Comparison of ENCODE assay signal across 12 mouse cellular contexts in the genomic region with DNA sequence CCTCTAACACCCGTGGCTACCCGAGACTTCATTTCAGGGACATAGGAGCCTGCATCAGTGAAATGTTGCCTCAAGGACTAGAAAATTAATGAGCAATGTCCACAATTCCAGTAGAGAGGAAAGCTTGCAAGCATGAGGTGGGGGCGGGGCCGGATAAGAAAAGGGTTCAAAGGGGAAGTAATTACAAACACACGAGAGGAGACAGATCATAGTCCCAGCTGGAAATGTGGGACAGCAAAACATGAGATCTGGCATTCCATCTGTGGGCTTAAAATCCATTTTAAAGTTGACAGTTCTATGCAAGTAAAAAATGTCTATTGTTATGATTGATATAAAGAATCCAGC. TPM values are rescaled to one million over a fixed set of nuclear protein-coding genes. Genes with fewer than 3 reads are reported as not detected.
DNase-seq lines count a peak whose midpoint lies in the region; ATAC-seq and TF ChIP-seq lines count a peak whose summit lies in the region.
"Had no signal": no experiment of that assay in that cellular context is flagged by ENCODE, and none has a peak within 500 bp of the region (broad histone marks: within the 10 kb centered on the region; RNA-seq: fewer than 3 reads in every experiment).

No protein-coding gene starts in this region.

- no peak overlapping the region for H3K4me3 ChIP-seq in heart, embryonic 14.5 days (ENCODE audit: control insufficient read depth in 1 of 2, insufficient read depth in 1 of 2, low read depth in 1 of 2, low read length in 2 of 2)
- no peak overlapping the region for H3K4me3 ChIP-seq in stomach, embryonic 16.5 days (replicated peaks; ENCODE audit: low read length)
- H3K4me3 ChIP-seq in stomach, postnatal 0 days (ENCODE audit: low read depth, low read length) = no peak overlapping the region
- H3K4me3 ChIP-seq: liver, embryonic 15.5 days had no signal

- no peaks in the 10 kb centered on the region for H3K27me3 ChIP-seq in heart, embryonic 14.5 days (ENCODE audit: control insufficient read depth, insufficient read depth, low read length)
- H3K27me3 ChIP-seq in stomach, embryonic 16.5 days (ENCODE audit: control insufficient read depth, insufficient read depth, low read length) = no peaks in the 10 kb centered on the region
- H3K27me3 ChIP-seq in stomach, postnatal 0 days (ENCODE audit: control insufficient read depth, insufficient read depth, low read length) = no peaks in the 10 kb centered on the region
- H3K27me3 ChIP-seq: liver, embryonic 15.5 days had no signal

- no peak for TF ChIP-seq CTCF in stomach, postnatal 0 days (IDR thresholded peaks at IDR 0.05; ENCODE audit: low read depth)

- intact Hi-C loops in heart, postnatal 10 days (cut with DNase I) = no loop called here
- intact Hi-C loops in left cerebral cortex, postnatal 4 days (cut with DNase I) = no loop called here

- ATAC-seq in heart, embryonic 14.5 days (ENCODE audit: insufficient number of reproducible peaks, insufficient read depth, low FRiP score, low read depth) = no peak
- no peak for ATAC-seq in stomach, embryonic 16.5 days (ENCODE audit: insufficient read depth, low FRiP score)
- ATAC-seq in stomach, postnatal 0 days (ENCODE audit: low FRiP score, low TSS enrichment) = no peak
- ATAC-seq: hindbrain, postnatal 0 days had no signal

- peak overlapping the region; percentile 6; the same call in 1 of the 2 replicates for H3K4me2 ChIP-seq in heart, embryonic 14.5 days (ENCODE audit: low read length)
- no peak overlapping the region for H3K4me2 ChIP-seq in stomach, embryonic 16.5 days (ENCODE audit: low read depth, low read length)
- H3K4me2 ChIP-seq in stomach, postnatal 0 days (replicated peaks; ENCODE audit: low read depth) = no peak overlapping the region
- H3K4me2 ChIP-seq: liver, embryonic 15.5 days had no signal

- WGBS in heart, embryonic 14.5 days = 63% methylated on average over 5 of the region's 5 CpGs
- WGBS in stomach, embryonic 16.5 days = 53% methylated on average over 5 of the region's 5 CpGs
- 61% methylated on average over 5 of the region's 5 CpGs for WGBS in stomach, postnatal 0 days

- no peaks in the 10 kb centered on the region for H3K36me3 ChIP-seq in heart, embryonic 14.5 days (ENCODE audit: control insufficient read depth, insufficient read depth, low read length)
- H3K36me3 ChIP-seq in stomach, embryonic 16.5 days (ENCODE audit: control insufficient read depth, insufficient read depth, low read length) = no peaks in the 10 kb centered on the region
- H3K36me3 ChIP-seq in stomach, postnatal 0 days (ENCODE audit: control insufficient read depth, insufficient read depth, low read length) = no peaks in the 10 kb centered on the region
- H3K36me3 ChIP-seq: liver, embryonic 15.5 days had no signal

- no peaks in the 10 kb centered on the region; the same call in 1 of the 2 replicates for H3K9me3 ChIP-seq in heart, embryonic 14.5 days (ENCODE audit: control insufficient read depth, low read length)
- H3K9me3 ChIP-seq in stomach, embryonic 16.5 days (replicated peaks; ENCODE audit: control insufficient read depth, low read length) = no peaks in the 10 kb centered on the region
- no peaks in the 10 kb centered on the region for H3K9me3 ChIP-seq in stomach, postnatal 0 days (ENCODE audit: control insufficient read depth, low read length)
- H3K9me3 ChIP-seq: liver, embryonic 15.5 days had no signal

- H3K27ac ChIP-seq in heart, embryonic 14.5 days (replicated peaks in 1 of 2; ENCODE audit: control insufficient read depth in 1 of 2, insufficient read depth in 1 of 2, low read depth in 2 of 2, low read length in 2 of 2) = peak overlapping the region; percentile 81 to 90
- H3K27ac ChIP-seq in stomach, embryonic 16.5 days (ENCODE audit: low read length) = peak overlapping the region; percentile 38; the same call in 1 of the 2 replicates
- no peak overlapping the region for H3K27ac ChIP-seq in stomach, postnatal 0 days (replicated peaks)
- H3K27ac ChIP-seq: liver, embryonic 15.5 days had no signal

- H3K9ac ChIP-seq in heart, embryonic 14.5 days (ENCODE audit: low read length) = no peak overlapping the region
- H3K9ac ChIP-seq in stomach, embryonic 16.5 days (ENCODE audit: low read length) = no peak overlapping the region
- H3K9ac ChIP-seq in stomach, postnatal 0 days (ENCODE audit: low read length) = no peak overlapping the region
- H3K9ac ChIP-seq: liver, embryonic 15.5 days had no signal

- peaks cover 17 to 21% of the 10 kb centered on the region in 2 experiments for H3K4me1 ChIP-seq in heart, embryonic 14.5 days (ENCODE audit: control insufficient read depth in 2 of 2, insufficient read depth in 2 of 2, low read length in 2 of 2)
- peaks cover 15% of the 10 kb centered on the region; the same call in 1 of the 2 replicates for H3K4me1 ChIP-seq in stomach, embryonic 16.5 days (ENCODE audit: control insufficient read depth, insufficient read depth, low read length)
- H3K4me1 ChIP-seq in stomach, postnatal 0 days (replicated peaks; ENCODE audit: control insufficient read depth, insufficient read depth) = no peaks in the 10 kb centered on the region

- DNase-seq in heart, postnatal 10 days = no peak
- DNase-seq in stomach, postnatal 0 days (ENCODE audit: low spot score) = no peak
- peak; percentile 66 for DNase-seq in kidney, postnatal 10 days
- peak; percentile 21 for DNase-seq in yolk sac, embryonic 10.5 days (ENCODE audit: low spot score)
- no peak for DNase-seq in gastrocnemius, adult 18-20 months (ENCODE audit: low spot score)
- no peak for DNase-seq in left cerebral cortex, postnatal 4 days
- DNase-seq: right cerebral cortex, postnatal 4 days; thymus, adult 18-20 months had no signal

- no peak for TF ChIP-seq EP300 in stomach, postnatal 0 days (optimal IDR thresholded peaks at IDR 0.05)

RNA-seq across cellular contexts. Expression of a gene that starts 40.9 kb away (rescaled TPM):
- polyA plus RNA-seq in heart, embryonic 14.5 days (2014; fragmentation: Nextera tagmentation; extraction: Ambion mirVana) = 2.6 and 3.4 TPM in 2 replicates
- total RNA-seq in heart, postnatal 10 days (2021) = 10 to 100 TPM; 25.3 to 33.0 TPM
- 0.76 and 1.1 TPM in 2 replicates for polyA plus RNA-seq in stomach, embryonic 16.5 days (2015; fragmentation: Nextera tagmentation; extraction: Ambion mirVana)
- polyA plus RNA-seq in stomach, postnatal 0 days (2015; fragmentation: Nextera tagmentation; extraction: Ambion mirVana) = 0.35 and 0.40 TPM in 2 replicates
- total RNA-seq in gastrocnemius, adult 18-20 months (2021) = 10 to 100 TPM; 25.0 to 28.4 TPM
- total RNA-seq in left cerebral cortex, postnatal 4 days (2021) = 10 to 100 TPM; 51.7 to 53.0 TPM

RNA-seq across cellular contexts. Expression of a gene that starts 52.6 kb away (rescaled TPM):
- 106 and 116 TPM in 2 replicates for polyA plus RNA-seq in heart, embryonic 14.5 days (2014; fragmentation: Nextera tagmentation; extraction: Ambion mirVana)
- 10 to 100 TPM; 74.8 to 86.4 TPM for total RNA-seq in heart, postnatal 10 days (2021)
- polyA plus RNA-seq in stomach, embryonic 16.5 days (2015; fragmentation: Nextera tagmentation; extraction: Ambion mirVana) = 30.8 and 36.0 TPM in 2 replicates
- 55.7 and 59.2 TPM in 2 replicates for polyA plus RNA-seq in stomach, postnatal 0 days (2015; fragmentation: Nextera tagmentation; extraction: Ambion mirVana)
- total RNA-seq in gastrocnemius, adult 18-20 months (2021) = 1 to 10 TPM; 5.7 to 8.4 TPM
- total RNA-seq in left cerebral cortex, postnatal 4 days (2021) = 10 to 100 TPM; 52.3 to 53.4 TPM

Comparison
In these comparisons a context has a peak if more than half of its experiments do, and no peak if none do; other contexts are left out.
1. DNase-seq: peak in kidney, postnatal 10 days (single experiment) and yolk sac, embryonic 10.5 days (single experiment); none in heart, postnatal 10 days (0 of 2), stomach, postnatal 0 days (single experiment), gastrocnemius, adult 18-20 months (single experiment) and left cerebral cortex, postnatal 4 days (single experiment).
2. RNA of a gene that starts 52.6 kb away (total RNA-seq): 74.8 to 86.4 TPM in heart, postnatal 10 days and 52.3 to 53.4 TPM in left cerebral cortex, postnatal 4 days; 5.7 to 8.4 TPM in gastrocnemius, adult 18-20 months; every median in the first group is over 4 times any median in the second.